Mouse (Mus musculus) adrenal gland, adult 8-10 months (tissue): ENCODE measurements around the gene C1ql4. TPM values are rescaled to one million over a fixed set of nuclear protein-coding genes. Genes with fewer than 3 reads are reported as not detected.

Experiments used
- DNase-seq: peaks from one replicate; pipeline ENCODE4 v3.0.0; 2022
- total RNA-seq, 4 experiments: library from RNA; stranded (reverse); gene quantifications; 2 replicates each; pipeline ENCODE4 v1.2.4; 2022

The C1ql4 gene
- not detected for total RNA-seq

- DNase-seq = no peak
Observed at GRCm38 (mm10) chr15:99087253-99088075, at the start of gene C1ql4. C1ql4 (minus strand) TSS chr15:99087817.

GRCm38 (mm10) chr15:99129956-99130910 lies 42.6 kb upstream of the C1ql4 start:
- DNase-seq = no peak

- DNase-seq = no peak
Observed at GRCm38 (mm10) chr15:99129441-99129840, 41.8 kb upstream of the C1ql4 start.

GRCm38 (mm10) chr15:99127851-99128522 lies 40.4 kb upstream of the C1ql4 start:
- no peak for DNase-seq

- no peak for DNase-seq
Observed at GRCm38 (mm10) chr15:99126816-99127365, 39.3 kb upstream of the C1ql4 start.

- DNase-seq = peak; percentile 75
Observed at GRCm38 (mm10) chr15:99126081-99126815, 38.6 kb upstream of the C1ql4 start.

- DNase-seq = no peak
Observed at GRCm38 (mm10) chr15:99125711-99126080, 38.1 kb upstream of the C1ql4 start, which contains the start of gene Spats2. Spats2 (plus strand) TSS chr15:99125916.

GRCm38 (mm10) chr15:99122642-99123041 lies 35.0 kb upstream of the C1ql4 start:
- DNase-seq = no peak

GRCm38 (mm10) chr15:99120814-99121213 lies 33.2 kb upstream of the C1ql4 start:
- no peak for DNase-seq

GRCm38 (mm10) chr15:99116539-99116938 lies 28.9 kb upstream of the C1ql4 start:
- DNase-seq = no peak

GRCm38 (mm10) chr15:99115065-99115423 lies 27.4 kb upstream of the C1ql4 start:
- DNase-seq = no peak

- no peak for DNase-seq
Observed at GRCm38 (mm10) chr15:99114312-99115064, 26.9 kb upstream of the C1ql4 start.

GRCm38 (mm10) chr15:99113396-99113975 lies 25.9 kb upstream of the C1ql4 start:
- DNase-seq = no peak

GRCm38 (mm10) chr15:99112843-99113395 lies 25.3 kb upstream of the C1ql4 start:
- no peak for DNase-seq

GRCm38 (mm10) chr15:99111809-99112208 lies 24.2 kb upstream of the C1ql4 start:
- DNase-seq = no peak

GRCm38 (mm10) chr15:99111139-99111538 lies 23.5 kb upstream of the C1ql4 start:
- DNase-seq = no peak

- DNase-seq = no peak
Observed at GRCm38 (mm10) chr15:99107866-99108265, 20.2 kb upstream of the C1ql4 start.

GRCm38 (mm10) chr15:99105238-99105637 lies 17.6 kb upstream of the C1ql4 start:
- DNase-seq = no peak

- DNase-seq = no peak
Observed at GRCm38 (mm10) chr15:99099984-99100383, 12.4 kb upstream of the C1ql4 start.

GRCm38 (mm10) chr15:99099139-99099556 lies 11.5 kb upstream of the C1ql4 start:
- no peak for DNase-seq
